Mouse (Mus musculus) 3T3-L1 (cell line): Measurements from ENCODE around the gene Dnajc3.
"Not testable (repeated sequence)": the region's sequence is repeated elsewhere in the genome, so short reads cannot be mapped to it uniquely, and the experiment has no call there.

ENCODE experiments used
- DNase-seq: peaks from one replicate; pipeline ENCODE4 v3.0.0-alpha.2; 2015; ENCODE audit warnings: low read depth, low spot score

Gene Dnajc3

DNA sequence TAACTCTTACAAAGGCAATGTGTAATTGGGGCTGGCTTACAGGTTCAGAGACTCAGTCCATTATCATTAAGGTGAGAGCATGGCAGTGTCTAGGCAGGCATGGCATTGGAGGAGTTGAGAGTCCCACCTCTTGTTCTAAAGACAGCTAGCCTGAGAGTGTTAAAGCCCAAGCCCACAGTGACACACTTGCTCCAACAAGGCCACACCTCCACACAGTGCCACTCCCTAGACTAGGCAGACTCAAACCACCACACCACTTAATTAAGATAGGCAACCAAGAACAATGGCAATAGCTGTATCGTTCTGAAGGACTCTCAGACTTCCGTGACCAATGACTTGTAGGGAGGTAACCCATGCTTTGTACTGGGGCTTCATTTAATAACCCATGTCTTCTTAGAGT is 7.0 kb upstream of the Dnajc3 start:
- DNase-seq: no peak

- peak; percentile 65 for DNase-seq
Measured at GRCm38 (mm10) chr14:118931181-118931580, 6.6 kb upstream of the Dnajc3 start.

DNA sequence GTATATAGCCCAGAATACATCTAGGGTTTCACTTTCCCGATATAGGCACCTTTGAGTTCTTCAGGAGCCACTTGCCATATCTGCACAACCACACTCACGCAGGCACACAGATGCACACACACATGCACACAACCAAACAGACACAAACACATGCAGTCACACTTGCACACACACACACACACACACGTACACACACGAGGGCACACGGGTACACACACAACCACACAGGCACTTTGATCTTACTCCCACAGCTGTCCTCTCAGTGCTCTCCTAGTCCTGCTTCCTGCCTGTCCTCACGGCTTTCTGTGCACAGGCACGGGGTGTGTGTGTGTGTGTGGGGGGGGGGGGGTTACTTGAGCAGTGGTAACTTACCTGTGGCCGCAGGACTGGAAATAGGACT is 4.8 kb upstream of the Dnajc3 start:
- no peak for DNase-seq

- DNase-seq: no peak
Measured at GRCm38 (mm10) chr14:118934686-118935085, 3.1 kb upstream of the Dnajc3 start.

DNA sequence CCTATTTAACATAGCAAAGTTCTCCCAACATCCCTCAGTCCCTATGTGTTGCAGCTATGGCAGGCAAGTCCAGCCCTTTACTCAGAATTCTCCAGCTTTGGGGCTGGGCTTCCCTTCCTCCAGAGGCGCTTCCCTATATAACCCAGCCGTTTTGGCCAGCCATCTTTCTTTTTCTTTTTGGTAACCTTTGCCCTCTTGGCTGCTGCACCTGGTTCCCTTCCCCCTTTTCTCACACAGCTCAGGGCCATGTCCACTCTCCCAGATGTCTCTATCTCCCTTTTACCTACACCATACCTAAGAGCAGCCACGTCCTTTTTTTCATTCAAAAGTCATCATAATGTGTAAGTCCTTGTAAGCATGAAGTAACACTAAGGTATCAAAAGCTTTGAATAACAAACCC is 1.5 kb upstream of the Dnajc3 start:
- DNase-seq: no peak

DNA sequence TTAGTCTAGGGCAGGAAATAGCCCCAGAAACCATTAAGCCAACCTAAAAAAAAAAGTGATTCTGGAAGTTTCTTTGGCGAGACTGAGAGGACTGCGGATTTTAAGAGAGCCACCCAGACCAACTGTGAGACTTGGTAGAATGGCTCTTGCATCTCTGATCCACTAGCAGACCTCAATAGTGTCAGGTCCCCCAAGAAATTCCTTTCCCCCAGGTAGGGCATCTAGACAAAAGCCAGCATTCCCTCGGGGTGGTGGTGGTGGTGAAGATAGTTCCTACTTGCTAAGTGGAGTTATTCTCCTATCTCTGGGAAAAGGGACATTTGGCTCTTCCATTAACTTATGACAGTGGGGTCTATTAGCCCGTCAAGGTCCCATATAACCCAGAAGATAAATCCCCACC is 824 bp upstream of the Dnajc3 start:
- no peak for DNase-seq

GRCm38 (mm10) chr14:118938551-118938950 is 775 bp downstream of the Dnajc3 start:
- DNase-seq: peak; percentile 66

GRCm38 (mm10) chr14:118940796-118941495 is 3.2 kb downstream of the Dnajc3 start:
- DNase-seq: no peak

- DNase-seq: no peak
Measured at GRCm38 (mm10) chr14:118942076-118942475, 4.3 kb downstream of the Dnajc3 start.

DNA sequence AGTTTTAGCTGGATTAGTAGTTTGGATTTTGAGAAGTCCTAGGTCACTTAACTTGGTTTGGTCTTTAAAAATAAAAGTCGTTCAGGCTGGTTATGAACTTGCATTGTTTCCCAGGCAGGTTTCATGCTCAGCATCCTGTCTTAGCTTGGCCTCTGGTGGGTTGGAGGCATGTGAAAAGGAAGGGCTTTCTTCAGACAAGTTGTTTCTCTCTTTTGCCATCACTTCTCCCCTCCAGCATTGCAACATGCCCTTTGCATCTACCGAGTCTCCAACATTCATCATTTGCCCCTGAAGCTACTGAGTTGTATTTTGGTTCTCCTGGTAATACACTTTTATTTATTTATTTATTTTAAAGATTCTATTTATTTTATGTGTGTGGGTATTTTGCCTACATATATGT is 6.9 kb downstream of the Dnajc3 start:
- DNase-seq: no peak

GRCm38 (mm10) chr14:118948841-118949240 is 11.1 kb downstream of the Dnajc3 start:
- DNase-seq: peak; percentile 20

DNA sequence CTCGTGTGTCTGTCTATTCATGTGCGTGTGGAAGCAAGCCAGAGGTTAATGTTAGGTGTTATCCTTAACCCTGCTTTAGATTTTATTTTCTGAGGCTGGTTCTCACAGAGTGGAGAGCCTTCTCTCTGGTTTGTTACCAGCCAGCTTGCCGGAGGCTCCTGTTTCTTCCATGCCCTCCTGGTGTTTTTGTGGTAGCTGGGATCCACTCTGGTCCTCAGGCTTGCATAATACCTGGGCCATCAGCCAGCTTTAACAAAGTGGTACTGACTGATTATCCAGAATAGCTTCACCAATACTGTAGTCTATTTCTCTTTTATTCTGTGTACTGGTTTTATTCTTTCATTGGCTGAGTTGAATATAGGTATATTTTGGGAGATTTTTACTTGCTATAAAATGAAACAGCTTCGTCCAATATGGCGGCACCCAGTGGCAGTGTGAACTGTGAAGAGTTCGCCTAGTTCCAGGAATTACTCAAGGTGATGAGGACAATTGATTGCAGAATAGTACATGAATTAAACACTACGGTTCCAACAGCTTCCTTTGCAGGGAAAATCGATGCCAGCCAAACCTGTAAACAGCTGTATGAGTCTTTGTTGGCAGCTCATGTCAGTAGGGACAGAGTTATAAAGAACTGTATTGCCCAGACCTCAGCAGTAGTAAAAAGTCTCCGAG is 14.3 kb downstream of the Dnajc3 start:
- DNase-seq: no peak

DNA sequence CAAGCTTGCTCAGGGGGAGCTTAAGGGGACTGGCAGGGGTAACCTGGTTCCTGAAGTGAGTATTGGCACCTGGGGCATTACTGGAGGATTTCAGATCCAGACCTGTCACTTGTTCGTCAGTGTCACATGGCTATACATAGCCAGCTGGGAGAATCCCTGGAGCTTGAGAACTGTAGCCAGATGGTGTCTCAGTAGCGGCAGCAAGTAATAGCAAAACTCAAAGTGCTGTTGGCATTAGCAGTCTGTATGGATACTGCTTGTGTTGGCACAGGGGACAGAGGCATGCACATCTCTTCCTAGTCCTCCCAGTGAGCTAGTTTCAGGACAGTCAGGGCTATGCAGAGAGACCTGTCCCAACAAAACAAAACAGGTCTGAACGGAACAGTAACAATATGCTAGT is 20.2 kb downstream of the Dnajc3 start:
- no peak for DNase-seq

DNA sequence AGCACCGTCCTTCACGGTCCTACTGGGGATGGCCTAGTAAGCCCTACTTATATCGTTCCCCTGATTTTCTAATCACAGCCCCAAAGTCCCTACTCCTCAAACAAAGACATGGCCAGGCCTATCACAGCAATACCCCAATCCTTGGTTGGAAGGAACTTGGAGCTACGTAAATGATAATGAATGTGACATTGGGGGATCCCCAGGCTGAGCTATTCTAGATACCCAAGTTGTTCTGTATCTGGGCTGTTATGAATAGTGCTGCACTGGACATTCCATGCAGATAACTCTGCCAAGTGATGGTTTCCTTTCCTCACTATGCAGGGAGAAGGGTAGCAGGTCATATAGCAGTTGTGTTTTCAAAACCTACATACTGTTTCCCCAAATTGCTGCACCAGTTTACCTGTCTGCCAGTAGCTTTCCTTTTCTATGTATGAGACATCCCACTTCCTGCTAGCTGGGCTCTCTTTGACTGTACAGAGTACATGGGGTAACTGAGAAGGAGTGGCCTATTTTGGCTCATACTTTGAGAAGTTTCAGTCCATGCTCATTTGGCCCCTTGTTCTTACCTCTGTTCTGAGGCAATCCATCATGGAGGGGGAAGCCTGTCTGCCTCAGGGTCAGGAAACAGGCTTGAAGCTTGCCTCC is 27.7 kb downstream of the Dnajc3 start:
- no peak for DNase-seq

GRCm38 (mm10) chr14:118967646-118968045 is 29.9 kb downstream of the Dnajc3 start:
- DNase-seq: no peak

DNA sequence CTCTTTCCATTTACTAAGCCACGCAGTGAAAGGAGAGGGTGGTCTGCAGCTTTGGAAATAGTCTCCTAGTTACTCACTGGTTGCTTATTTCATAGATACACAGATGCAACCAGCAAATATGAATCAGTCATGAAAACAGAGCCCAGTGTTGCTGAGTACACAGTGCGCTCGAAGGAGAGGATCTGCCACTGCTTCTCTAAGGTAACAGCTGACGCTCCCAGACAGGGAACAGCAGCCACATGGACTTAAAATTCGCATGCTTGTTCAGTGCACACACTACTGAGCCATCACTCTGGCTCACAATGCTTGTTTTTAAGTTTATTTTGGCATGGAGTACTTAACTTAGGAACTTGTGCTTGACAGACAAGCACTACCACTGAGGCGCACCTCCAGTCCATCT is 34.5 kb downstream of the Dnajc3 start:
- no peak for DNase-seq

DNA sequence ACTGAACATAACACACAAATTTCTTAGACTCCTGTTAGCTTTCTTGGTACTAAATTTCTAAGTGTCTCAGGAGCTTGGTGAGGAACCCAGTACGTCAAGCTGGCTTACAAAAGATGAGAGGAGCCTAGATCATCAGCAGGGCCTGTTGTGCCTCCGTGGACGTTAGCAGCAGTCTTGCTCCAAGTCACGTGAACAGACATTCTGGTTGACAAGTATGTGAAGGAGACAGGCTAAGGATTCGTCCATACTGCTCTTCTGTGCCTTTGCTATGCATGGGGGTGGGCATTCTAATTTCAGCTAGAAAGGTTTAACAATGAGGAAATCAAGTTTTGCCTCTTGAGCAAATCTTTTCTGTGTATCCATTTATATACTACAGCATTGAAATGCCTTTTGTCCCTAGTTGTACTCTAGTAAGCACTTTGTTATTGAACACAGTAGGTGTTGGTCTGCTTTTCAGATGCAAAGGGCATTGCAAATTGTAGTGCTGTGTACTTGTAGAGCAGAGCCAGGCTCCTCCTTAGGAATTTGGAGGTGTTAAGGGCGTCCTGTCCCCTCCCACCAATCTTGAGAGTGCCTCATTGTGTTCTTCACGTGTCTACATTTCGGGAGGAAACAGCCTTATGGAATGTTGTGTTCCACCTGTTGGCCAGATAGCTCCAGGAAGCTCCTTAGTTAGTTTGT is 39.5 kb downstream of the Dnajc3 start:
- no peak for DNase-seq

GRCm38 (mm10) chr14:118979571-118980325 is 42.0 kb downstream of the Dnajc3 start:
- no peak for DNase-seq

DNA sequence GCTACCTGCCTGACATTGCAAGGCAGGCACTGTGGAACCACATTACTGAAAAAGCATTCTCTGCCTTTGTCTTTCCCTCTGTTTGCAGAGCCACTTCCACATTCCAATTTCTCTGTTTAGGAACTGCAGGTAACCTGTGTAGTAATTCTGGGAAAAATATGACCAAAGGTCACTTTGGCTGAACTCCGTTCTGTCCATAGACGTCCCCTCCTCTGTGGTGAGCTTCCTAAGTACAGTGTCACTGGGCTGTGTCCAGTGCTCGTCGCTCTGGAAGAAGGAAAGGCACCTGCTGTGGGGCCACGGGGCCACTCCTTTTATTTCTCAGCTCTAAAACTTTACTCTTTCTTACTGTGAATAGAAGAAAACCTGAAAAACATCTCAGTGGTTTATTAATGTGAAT is 42.6 kb downstream of the Dnajc3 start:
- no peak for DNase-seq

DNA sequence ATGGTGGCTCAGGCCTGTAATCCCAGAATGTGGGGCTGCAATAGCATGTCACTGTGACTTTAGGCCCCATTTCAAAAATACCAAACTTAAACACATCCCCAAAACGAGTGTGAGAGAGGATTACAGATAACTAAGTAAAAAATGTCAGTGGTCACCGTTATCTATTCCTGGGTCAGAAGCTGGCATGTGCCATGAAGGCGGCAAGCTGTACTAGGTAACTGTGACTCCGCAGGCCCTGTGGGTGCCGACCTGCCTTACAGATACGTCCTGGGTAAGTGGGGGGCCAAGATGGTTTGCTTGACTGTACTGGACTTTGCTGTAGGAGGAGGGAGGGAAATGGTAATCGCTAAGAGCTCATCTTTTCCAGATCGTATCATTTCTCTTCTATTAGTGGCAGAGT is 43.1 kb downstream of the Dnajc3 start:
- DNase-seq: no peak

GRCm38 (mm10) chr14:118981711-118982428 is 44.1 kb downstream of the Dnajc3 start:
- DNase-seq: not testable (repeated sequence)
